Mouse (Mus musculus) lung, adult 2 months (tissue): Measurements from ENCODE around the gene Calml4.

ENCODE experiments used
- CTCF ChIP-seq: fragments of 200-500 bp; IDR thresholded peaks from 2 replicates; pipeline ENCODE4 v1.5.1; 2011; ENCODE audit warnings: mild to moderate bottlenecking, low read length, control low read depth; ENCODE audit not compliant: insufficient read depth
- POLR2A ChIP-seq: fragments of 200-500 bp; IDR thresholded peaks from 2 replicates; pipeline ENCODE4 v1.6.1; 2011; ENCODE audit warnings: low read depth, mild to moderate bottlenecking, control low read depth, low read length, borderline replicate concordance; ENCODE audit errors: extremely low read depth

DNA sequence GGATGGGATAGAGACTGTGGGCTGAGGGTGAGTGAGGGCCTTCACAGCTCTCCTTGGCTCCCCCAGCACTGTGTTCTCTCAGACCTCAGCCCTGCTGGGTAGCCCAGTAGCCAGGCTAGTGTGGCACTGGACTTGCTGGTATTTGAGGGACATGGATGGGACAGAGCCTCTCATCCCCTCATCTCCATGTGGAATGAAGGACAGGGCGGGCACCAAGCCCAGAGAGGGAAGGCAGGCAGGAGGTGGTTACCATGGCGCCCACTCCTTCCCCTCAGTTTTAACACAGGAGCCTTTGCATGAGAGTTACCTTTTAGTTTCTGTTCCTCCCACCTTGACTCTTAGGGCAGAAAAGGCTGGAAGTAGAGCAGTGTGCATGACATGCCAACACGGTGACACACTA, 9.2 kb upstream of the Calml4 start:
- TF ChIP-seq CTCF (no peak), POLR2A (no peak)
